Mouse (Mus musculus) G1E (cell line): ENCODE results near the gene Ism1.

Experiments used
- CTCF ChIP-seq: IDR thresholded peaks from 2 replicates; pipeline ENCODE4 v1.5.1; 2012; ENCODE audit warnings: low read depth, low read length, inconsistent platforms, mixed read lengths
- GATA1 ChIP-seq: IDR thresholded peaks from 2 replicates; pipeline ENCODE4 v1.6.1; 2012; ENCODE audit warnings: borderline replicate concordance, low read length, inconsistent platforms, mixed read lengths
- GATA2 ChIP-seq: IDR thresholded peaks from 2 replicates; pipeline ENCODE4 v1.6.1; 2012; ENCODE audit warnings: low read depth, low read length, inconsistent platforms, borderline replicate concordance
- POLR2AphosphoS5 ChIP-seq: IDR thresholded peaks from 2 replicates; pipeline ENCODE4 v1.6.1; 2012; ENCODE audit warnings: low read depth, low read length, inconsistent platforms; ENCODE audit not compliant: insufficient replicate concordance
- TAL1 ChIP-seq: conservative IDR thresholded peaks from 2 replicates; pipeline ENCODE4 v1.6.1; 2012; ENCODE audit warnings: low read depth, low read length, inconsistent platforms, mixed read lengths

- TF ChIP-seq CTCF (no peak), GATA1 (no peak), TAL1 (no peak), POLR2AphosphoS5 (no peak), GATA2 (no peak)
These were observed 51.4 kb downstream of the Ism1 start for GRCm38 (mm10) chr2:139729377-139729776.
